Mouse (Mus musculus): ENCODE results near the gene Exoc4.

DNA sequence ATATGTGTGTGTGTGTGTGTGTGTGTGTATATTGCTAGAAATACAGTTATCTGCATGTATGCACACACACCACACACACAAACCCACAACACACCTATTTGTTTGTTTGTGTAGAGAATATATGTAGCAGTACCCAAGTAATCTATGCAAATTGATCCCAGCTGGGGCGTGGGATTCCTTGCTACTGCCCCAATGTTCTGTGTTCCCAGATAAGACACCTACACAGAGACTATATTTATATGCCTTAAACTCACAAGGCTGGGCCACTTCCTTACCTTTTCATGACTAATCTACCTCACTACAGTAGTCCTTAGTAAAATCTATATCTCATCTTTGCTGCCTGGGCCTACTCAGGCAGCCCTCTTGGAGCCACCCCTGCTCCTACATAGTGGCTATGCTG lies 312.0 kb downstream of the Exoc4 start:
- no peak for TF ChIP-seq CTCF (IDR thresholded peaks at IDR 0.05)
- TF ChIP-seq EP300 (IDR thresholded peaks at IDR 0.05): no peak

Measured in lung, postnatal 0 days (tissue).